Mouse (Mus musculus) heart, postnatal 0 days (tissue): ENCODE measurements at regions not wholly inside any gene's neighbourhood (a gene's known extent, or its start where the extent isn't known, plus 50 kb on each side); places are given as distances from the start of the nearest gene placed in this dataset.

Experiments used
- CTCF ChIP-seq: IDR thresholded peaks from 2 replicates; pipeline ENCODE4 v1.5.1; 2016; ENCODE audit warnings: antibody characterized with exemption, control low read depth, low read depth
- EP300 ChIP-seq: IDR thresholded peaks from 2 replicates; pipeline ENCODE4 v1.6.1; 2016; ENCODE audit warnings: antibody characterized with exemption, low read depth

GRCm38 (mm10) chr14:31930367-31930766, 98.4 kb upstream of the Galnt15 start:
- no peak for TF ChIP-seq CTCF
- TF ChIP-seq EP300: no peak; the same call in 1 of the 2 replicates
